8 mouse cellular contexts compared by ENCODE assay signal in genomic region chr6:47878133-47878514, GRCm38 (mm10). TPM values are rescaled to one million over a fixed set of nuclear protein-coding genes. Genes with fewer than 3 reads are reported as not detected.
DNase-seq lines count a peak whose midpoint lies in the region; ATAC-seq and TF ChIP-seq lines count a peak whose summit lies in the region.

No protein-coding gene starts in this region.

- H3K4me3 ChIP-seq in testis, adult 2 months (ENCODE audit: control insufficient read depth, low read depth, low read length), result peak overlapping the region; percentile 94
- peak overlapping the region; percentile 79 for H3K4me3 ChIP-seq in intestine, embryonic 14.5 days (ENCODE audit: low read depth, low read length)
- peak overlapping the region; percentile 98 for H3K4me3 ChIP-seq in midbrain, embryonic 16.5 days (ENCODE audit: low read depth, low read length)

- H3K9me3 ChIP-seq in intestine, embryonic 14.5 days (ENCODE audit: control insufficient read depth, low read length), result no peaks in the 10 kb centered on the region
- H3K9me3 ChIP-seq in midbrain, embryonic 16.5 days (replicated peaks; ENCODE audit: control insufficient read depth, low read length, poor library complexity, severe bottlenecking), result no peaks in the 10 kb centered on the region

- H3K27me3 ChIP-seq in testis, adult 2 months (ENCODE audit: control insufficient read depth, insufficient read depth, low read length), result no peaks in the 10 kb centered on the region
- H3K27me3 ChIP-seq in intestine, embryonic 14.5 days (replicated peaks; ENCODE audit: control insufficient read depth, insufficient read depth, low read length), result no peaks in the 10 kb centered on the region
- H3K27me3 ChIP-seq in midbrain, embryonic 16.5 days (ENCODE audit: control insufficient read depth, insufficient read depth, low read depth, low read length), result no peaks in the 10 kb centered on the region

- peaks cover 3% of the 10 kb centered on the region for H3K4me1 ChIP-seq in testis, adult 2 months (ENCODE audit: control insufficient read depth, insufficient read depth, low read length)
- H3K4me1 ChIP-seq in intestine, embryonic 14.5 days (replicated peaks; ENCODE audit: control insufficient read depth, insufficient read depth, low read length), result peaks cover 12% of the 10 kb centered on the region
- H3K4me1 ChIP-seq in midbrain, embryonic 16.5 days (ENCODE audit: control insufficient read depth, insufficient read depth, low read length), result peaks cover 15% of the 10 kb centered on the region

- H3K9ac ChIP-seq in intestine, embryonic 14.5 days (ENCODE audit: low read length), result peak overlapping the region; percentile 80
- H3K9ac ChIP-seq in midbrain, embryonic 16.5 days (ENCODE audit: low read depth, low read length), result peak overlapping the region; percentile 96

- peak overlapping the region; percentile 93 for H3K27ac ChIP-seq in testis, adult 2 months (ENCODE audit: control insufficient read depth, insufficient read depth, low read depth, low read length)
- H3K27ac ChIP-seq in intestine, embryonic 14.5 days (ENCODE audit: low read depth), result peak overlapping the region; percentile 94
- H3K27ac ChIP-seq in midbrain, embryonic 16.5 days (ENCODE audit: low read length), result peak overlapping the region; percentile 98

- H3K36me3 ChIP-seq in testis, adult 2 months (ENCODE audit: control insufficient read depth, insufficient read depth, low read length), result no peaks in the 10 kb centered on the region
- peaks cover 33% of the 10 kb centered on the region for H3K36me3 ChIP-seq in intestine, embryonic 14.5 days (ENCODE audit: control insufficient read depth, insufficient read depth, low read length)
- peaks cover 17% of the 10 kb centered on the region for H3K36me3 ChIP-seq in midbrain, embryonic 16.5 days (ENCODE audit: control insufficient read depth, insufficient read depth, low read length)

- 2% methylated on average over 11 of the region's 11 CpGs for WGBS in intestine, embryonic 14.5 days
- under 1% methylated on average over 11 of the region's 11 CpGs for whole genome bisulfite sequencing in midbrain, embryonic 16.5 days

- no peak for ATAC-seq in intestine, embryonic 14.5 days (replicated peaks; ENCODE audit: low FRiP score, low TSS enrichment, low read depth)
- no peak for ATAC-seq in midbrain, embryonic 16.5 days

- no peak for TF ChIP-seq CTCF in testis, adult 2 months (IDR thresholded peaks at IDR 0.05; ENCODE audit: control insufficient read depth, insufficient read depth, insufficient replicate concordance, low read depth, low read length)

- peak; percentile 30 for DNase-seq in cerebellum, adult 9-11 months
- no peak for DNase-seq in cerebellum, adult 8-10 months
- no peak for DNase-seq in testis, postnatal 10 days (ENCODE audit: low spot score)
- DNase-seq in intestine, embryonic 14.5 days (ENCODE audit: low spot score), result peak; percentile 74
- DNase-seq in gastrocnemius, postnatal 25 days, result no peak
- no peak for DNase-seq in ovary, postnatal 10 days (ENCODE audit: low spot score)

- no peak for TF ChIP-seq POLR2A in testis, adult 2 months (IDR thresholded peaks at IDR 0.05; ENCODE audit: control insufficient read depth, low read depth, low read length)

- peak overlapping the region; percentile 85 for H3K4me2 ChIP-seq in intestine, embryonic 14.5 days (ENCODE audit: low read length)
- H3K4me2 ChIP-seq in midbrain, embryonic 16.5 days (ENCODE audit: low read length), result peak overlapping the region; percentile 73

RNA-seq across cellular contexts. Expression of gene Zfp282, which starts 1.1 kb away (rescaled TPM):
- polyA plus RNA-seq in testis, adult 2 months (2012; rRNA removed), result 1.2 and 1.4 TPM in 2 replicates
- polyA plus RNA-seq in intestine, embryonic 14.5 days (2014; fragmentation: Nextera tagmentation; extraction: Ambion mirVana), result 10.3 and 11.1 TPM in 2 replicates
- polyA plus RNA-seq in midbrain, embryonic 16.5 days (2015; fragmentation: Nextera tagmentation; extraction: Ambion mirVana), result 22.8 and 23.8 TPM in 2 replicates
- total RNA-seq in gastrocnemius, postnatal 25 days (2021), result 1 to 10 TPM; 5.7 to 5.9 TPM

RNA-seq across cellular contexts. Expression of gene Zfp212, which starts 42.2 kb away (rescaled TPM):
- polyA plus RNA-seq in testis, adult 2 months (2012; rRNA removed), result 11.3 and 12.3 TPM in 2 replicates
- polyA plus RNA-seq in intestine, embryonic 14.5 days (2014; fragmentation: Nextera tagmentation; extraction: Ambion mirVana), result 13.4 and 15.9 TPM in 2 replicates
- polyA plus RNA-seq in midbrain, embryonic 16.5 days (2015; fragmentation: Nextera tagmentation; extraction: Ambion mirVana), result 17.7 and 20.5 TPM in 2 replicates
- total RNA-seq in gastrocnemius, postnatal 25 days (2021), result 1 to 10 TPM; 6.4 to 6.7 TPM

RNA-seq across cellular contexts. Expression of gene Zfp398, which starts 42.7 kb away (rescaled TPM):
- polyA plus RNA-seq in testis, adult 2 months (2012; rRNA removed), result 5.8 and 6.4 TPM in 2 replicates
- 8.5 and 9.0 TPM in 2 replicates for polyA plus RNA-seq in intestine, embryonic 14.5 days (2014; fragmentation: Nextera tagmentation; extraction: Ambion mirVana)
- polyA plus RNA-seq in midbrain, embryonic 16.5 days (2015; fragmentation: Nextera tagmentation; extraction: Ambion mirVana), result 18.9 and 19.6 TPM in 2 replicates
- 1 to 10 TPM; 4.7 to 4.8 TPM for total RNA-seq in gastrocnemius, postnatal 25 days (2021)

RNA-seq across cellular contexts. Expression of gene Zfp786, which starts 47.5 kb away (rescaled TPM):
- polyA plus RNA-seq in testis, adult 2 months (2012; rRNA removed), result 0.85 and 1.0 TPM in 2 replicates
- 3.5 and 3.6 TPM in 2 replicates for polyA plus RNA-seq in intestine, embryonic 14.5 days (2014; fragmentation: Nextera tagmentation; extraction: Ambion mirVana)
- polyA plus RNA-seq in midbrain, embryonic 16.5 days (2015; fragmentation: Nextera tagmentation; extraction: Ambion mirVana), result 19.5 and 20.9 TPM in 2 replicates
- under 1 TPM; 0.48 to 0.69 TPM for total RNA-seq in gastrocnemius, postnatal 25 days (2021)

Comparison
In these comparisons a context has a peak if more than half of its experiments do, and no peak if none do; other contexts are left out.
1. DNase-seq: peak in cerebellum, adult 9-11 months (single experiment) and intestine, embryonic 14.5 days (single experiment); none in cerebellum, adult 8-10 months (single experiment), testis, postnatal 10 days (single experiment), gastrocnemius, postnatal 25 days (single experiment) and ovary, postnatal 10 days (single experiment).
2. Peak in every context shown above with its lines, with median percentiles within 50 percentile points of each other: H3K27ac ChIP-seq and H3K4me3 ChIP-seq.